Mouse (Mus musculus) lung, embryonic 14.5 days (tissue): ENCODE data around the gene Tbc1d19. TPM values are rescaled to one million over a fixed set of nuclear protein-coding genes. Genes with fewer than 3 reads are reported as not detected.

Experiments
- ATAC-seq: fragments of 200-750 bp; cut with Nextera tagmentation; 2 replicates; pipeline ENCODE4 v1.8.0; 2017; ENCODE audit warnings: mild to moderate bottlenecking, moderate TSS enrichment, moderate library complexity; ENCODE audit not compliant: insufficient read depth
- DNase-seq: peaks from one replicate; pipeline ENCODE4 v3.0.0-alpha.2; 2015
- H3K27ac ChIP-seq: fragments of 300-500 bp; sonication (generic); 2 replicates; pipeline ENCODE4 v1.5.1; 2014; ENCODE audit warnings: low read depth, mild to moderate bottlenecking, moderate library complexity
- H3K27me3 ChIP-seq: fragments of 300-500 bp; sonication (generic); 2 replicates; pipeline ENCODE4 v1.6.1; 2014; ENCODE audit warnings: low read length, control low read depth; ENCODE audit not compliant: insufficient read depth
- H3K36me3 ChIP-seq: fragments of 300-500 bp; sonication (generic); 2 replicates; pipeline ENCODE4 v1.6.1; 2014; ENCODE audit warnings: control low read depth; ENCODE audit not compliant: insufficient read depth
- H3K4me1 ChIP-seq: fragments of 300-500 bp; sonication (generic); 2 replicates; pipeline ENCODE4 v1.6.1; 2014; ENCODE audit warnings: antibody characterized with exemption, control low read depth; ENCODE audit not compliant: insufficient read depth
- H3K4me2 ChIP-seq: fragments of 300-500 bp; sonication (generic); 2 replicates; pipeline ENCODE4 v1.6.1; 2014; ENCODE audit warnings: mild to moderate bottlenecking
- H3K4me3 ChIP-seq: fragments of 300-500 bp; sonication (generic); 2 replicates; pipeline ENCODE4 v1.5.1; 2014; ENCODE audit warnings: low read depth, low read length
- H3K9ac ChIP-seq: fragments of 300-500 bp; sonication (generic); 2 replicates; pipeline ENCODE4 v1.6.1; 2014
- H3K9me3 ChIP-seq: fragments of 300-500 bp; sonication (generic); 2 replicates; pipeline ENCODE4 v1.6.1; 2016; ENCODE audit warnings: low read depth, low read length, control low read depth
- CTCF ChIP-seq: IDR thresholded peaks from 2 replicates; pipeline ENCODE4 v1.5.1; 2016; ENCODE audit warnings: antibody characterized with exemption, low read depth
- WGBS: fragments of 180-500 bp; shearing (Covaris S2); extraction: QIAGEN DNeasy Blood & Tissue Kit; methylation state at CpG from one replicate; pipeline ENCODE4 v1.1.7; 2014; 5-methylcytosine and 5-hydroxymethylcytosine counted together
- polyA plus RNA-seq: library from polyadenylated mRNA; unstranded; fragments of >200 nt; fragmentation: Nextera tagmentation; extraction: Ambion mirVana; gene quantifications from 2 replicates; pipeline ENCODE4 v1.2.1, GENCODE M21; 2014

Tbc1d19 gene
- polyA plus RNA-seq, 1 experiment from 2014 or later: 46.1 TPM

GRCm38 (mm10) chr5:53825886-53826285 lies 16.5 kb downstream of the Tbc1d19 start:
- Histone ChIP-seq H3K4me3 (no peak overlapping the region), H3K36me3 (0 out of 2 replicates have a peak, but pooled peaks cover 5% of the 10 kb centered on the region), H3K9me3 (no peaks in the 10 kb centered on the region), H3K27ac (no peak overlapping the region), H3K4me2 (no peak overlapping the region), H3K27me3 (no peaks in the 10 kb centered on the region), H3K4me1 (no peaks in the 10 kb centered on the region), H3K9ac (no peak overlapping the region)
- no peak for DNase-seq
- no peak for ATAC-seq
- 63% methylated on average over 7 of the region's 7 CpGs for WGBS
- TF ChIP-seq CTCF: no peak

- no peak overlapping the region for H3K27ac ChIP-seq
- ATAC-seq: no peak
Observed at GRCm38 (mm10) chr5:53834489-53834888, 25.1 kb downstream of the Tbc1d19 start.

GRCm38 (mm10) chr5:53841256-53841655 lies 31.9 kb downstream of the Tbc1d19 start:
- H3K27me3 ChIP-seq: no peaks in the 10 kb centered on the region
- H3K9ac ChIP-seq: no peak overlapping the region
- H3K4me1 ChIP-seq: no peaks in the 10 kb centered on the region
- no peak for TF ChIP-seq CTCF
- no peak overlapping the region for H3K4me3 ChIP-seq
- H3K36me3 ChIP-seq: peaks cover 7% of the 10 kb centered on the region; the same call in 1 of the 2 replicates
- no peak for DNase-seq
- H3K9me3 ChIP-seq: no peaks in the 10 kb centered on the region
- no peak for ATAC-seq
- no peak overlapping the region for H3K4me2 ChIP-seq
- WGBS: 83% methylated on average over 5 of the region's 5 CpGs
- no peak overlapping the region for H3K27ac ChIP-seq

More at GRCm38 (mm10) chr5:53834489-53834888, 25.1 kb downstream of the Tbc1d19 start:
- 79% methylated on average over 4 of the region's 4 CpGs for WGBS
- H3K36me3 ChIP-seq: peaks cover 9% of the 10 kb centered on the region
- H3K9ac ChIP-seq: no peak overlapping the region
- H3K4me2 ChIP-seq: no peak overlapping the region
- DNase-seq: no peak
- no peak overlapping the region for H3K4me3 ChIP-seq
- TF ChIP-seq CTCF: no peak
- no peaks in the 10 kb centered on the region for H3K4me1 ChIP-seq
- no peaks in the 10 kb centered on the region for H3K27me3 ChIP-seq
- H3K9me3 ChIP-seq: no peaks in the 10 kb centered on the region

- DNase-seq (no peak), ATAC-seq (no peak)
- H3K27me3 ChIP-seq: no peaks in the 10 kb centered on the region
- H3K27ac ChIP-seq: no peak overlapping the region
- no peaks in the 10 kb centered on the region for H3K4me1 ChIP-seq
- 33% methylated on average over 2 of the region's 2 CpGs for WGBS
- no peak for TF ChIP-seq CTCF
- H3K4me3 ChIP-seq: no peak overlapping the region
- H3K36me3 ChIP-seq: peaks cover 28% of the 10 kb centered on the region; the same call in 1 of the 2 replicates
- H3K4me2 ChIP-seq: no peak overlapping the region
- no peaks in the 10 kb centered on the region for H3K9me3 ChIP-seq
- H3K9ac ChIP-seq: no peak overlapping the region
Observed at GRCm38 (mm10) chr5:53848294-53848942, 39.0 kb downstream of the Tbc1d19 start.

GRCm38 (mm10) chr5:53852574-53852973 lies 43.2 kb downstream of the Tbc1d19 start:
- ATAC-seq: no peak
- 85% methylated on average over 5 of the region's 5 CpGs for WGBS
- no peaks in the 10 kb centered on the region for H3K27me3 ChIP-seq

GRCm38 (mm10) chr5:53854561-53854960 lies 45.2 kb downstream of the Tbc1d19 start:
- TF ChIP-seq CTCF: no peak
- no peak overlapping the region for H3K27ac ChIP-seq
- WGBS: 72% methylated on average over 6 of the region's 6 CpGs

More at GRCm38 (mm10) chr5:53852574-53852973, 43.2 kb downstream of the Tbc1d19 start:
- Histone ChIP-seq H3K27ac (no peak overlapping the region), H3K9ac (no peak overlapping the region), H3K4me3 (no peak overlapping the region), H3K4me1 (no peaks in the 10 kb centered on the region), H3K36me3 (peaks cover 27% of the 10 kb centered on the region; the same call in 1 of the 2 replicates), H3K4me2 (no peak overlapping the region), H3K9me3 (no peaks in the 10 kb centered on the region)
- no peak for TF ChIP-seq CTCF
- no peak for DNase-seq

GRCm38 (mm10) chr5:53856011-53856410 lies 46.6 kb downstream of the Tbc1d19 start:
- Histone ChIP-seq H3K4me3 (no peak overlapping the region), H3K4me2 (no peak overlapping the region), H3K9me3 (no peaks in the 10 kb centered on the region), H3K36me3 (peaks cover 19% of the 10 kb centered on the region; the same call in 1 of the 2 replicates), H3K9ac (no peak overlapping the region), H3K27ac (no peak overlapping the region), H3K4me1 (no peaks in the 10 kb centered on the region), H3K27me3 (no peaks in the 10 kb centered on the region)
- ATAC-seq (no peak), DNase-seq (no peak)
- TF ChIP-seq CTCF: no peak
- WGBS: 85% methylated on average over 6 of the region's 6 CpGs

More at GRCm38 (mm10) chr5:53854561-53854960, 45.2 kb downstream of the Tbc1d19 start:
- no peak overlapping the region for H3K4me2 ChIP-seq
- no peak for ATAC-seq
- H3K9me3 ChIP-seq: no peaks in the 10 kb centered on the region
- H3K9ac ChIP-seq: no peak overlapping the region
- no peak overlapping the region for H3K4me3 ChIP-seq
- H3K27me3 ChIP-seq: no peaks in the 10 kb centered on the region
- no peaks in the 10 kb centered on the region for H3K4me1 ChIP-seq
- no peak for DNase-seq
- H3K36me3 ChIP-seq: peaks cover 25% of the 10 kb centered on the region; the same call in 1 of the 2 replicates
